Mouse (Mus musculus) heart, embryonic 14.5 days (tissue): ENCODE measurements at regions not wholly inside any gene's neighbourhood (a gene's known extent, or its start where the extent isn't known, plus 50 kb on each side); places are given as distances from the start of the nearest gene placed in this dataset.

Source experiments
- ATAC-seq: fragments of 200-750 bp; cut with Nextera tagmentation; 2 replicates; pipeline ENCODE4 v1.8.0; 2017; ENCODE audit warnings: low read depth, moderate TSS enrichment; ENCODE audit not compliant: insufficient number of reproducible peaks, insufficient read depth, low FRiP score
- H3K27ac ChIP-seq, 2 experiments: fragments of 200-500 bp in 1 of 2; fragments of 300-500 bp in 1 of 2; sonication (generic) in 1 of 2; replicated peaks in 1 of 2; 2 replicates each; pipeline ENCODE4 v1.5.1; 2012 to 2014; ENCODE audit warnings: low read depth in 2 of 2, low read length in 2 of 2, control low read depth in 1 of 2, mild to moderate bottlenecking in 1 of 2, mixed read lengths in 1 of 2; ENCODE audit not compliant: control insufficient read depth in 1 of 2, insufficient read depth in 1 of 2
- H3K27me3 ChIP-seq: fragments of 300-500 bp; sonication (generic); 2 replicates; pipeline ENCODE4 v1.6.1; 2014; ENCODE audit warnings: mild to moderate bottlenecking, low read length, control low read depth; ENCODE audit not compliant: control insufficient read depth, insufficient read depth
- H3K36me3 ChIP-seq: fragments of 300-500 bp; sonication (generic); 2 replicates; pipeline ENCODE4 v1.6.1; 2014; ENCODE audit warnings: mild to moderate bottlenecking, control low read depth, low read length, mixed read lengths; ENCODE audit not compliant: control insufficient read depth, insufficient read depth
- H3K4me1 ChIP-seq, 2 experiments: fragments of 200-500 bp in 1 of 2; fragments of 300-500 bp in 1 of 2; sonication (generic) in 1 of 2; 2 replicates each; pipeline ENCODE4 v1.6.1; 2012 to 2014; ENCODE audit warnings: low read length in 2 of 2, control low read depth in 1 of 2, mixed read lengths in 1 of 2; ENCODE audit not compliant: control insufficient read depth in 2 of 2, insufficient read depth in 2 of 2
- H3K4me2 ChIP-seq: fragments of 300-500 bp; sonication (generic); 2 replicates; pipeline ENCODE4 v1.6.1; 2014; ENCODE audit warnings: mild to moderate bottlenecking, low read length
- H3K4me3 ChIP-seq, 2 experiments: fragments of 200-500 bp in 1 of 2; fragments of 300-500 bp in 1 of 2; sonication (generic) in 1 of 2; 2 replicates each; pipeline ENCODE4 v1.5.1; 2012 to 2014; ENCODE audit warnings: low read length in 2 of 2, mild to moderate bottlenecking in 2 of 2, control low read depth in 1 of 2, low read depth in 1 of 2, moderate library complexity in 1 of 2; ENCODE audit not compliant: control insufficient read depth in 1 of 2, insufficient read depth in 1 of 2
- H3K9ac ChIP-seq: fragments of 300-500 bp; sonication (generic); 2 replicates; pipeline ENCODE4 v1.6.1; 2014; ENCODE audit warnings: mild to moderate bottlenecking, low read length
- H3K9me3 ChIP-seq: fragments of 300-500 bp; sonication (generic); 2 replicates; pipeline ENCODE4 v1.6.1; 2016; ENCODE audit warnings: low read length, control low read depth; ENCODE audit not compliant: control insufficient read depth
- WGBS: fragments of 180-500 bp; shearing (Covaris S2); extraction: QIAGEN DNeasy Blood & Tissue Kit; methylation state at CpG from one replicate; pipeline ENCODE4 v1.1.7; 2014; 5-methylcytosine and 5-hydroxymethylcytosine counted together

GRCm38 (mm10) chr4:46257061-46257795, 61.1 kb upstream of the Xpa start:
- Histone ChIP-seq H3K4me2 (no peak overlapping the region), H3K9me3 (no peaks in the 10 kb centered on the region), H3K4me1 (no peaks in the 10 kb centered on the region), H3K36me3 (no peaks in the 10 kb centered on the region), H3K4me3 (no peak overlapping the region), H3K9ac (no peak overlapping the region), H3K27me3 (no peaks in the 10 kb centered on the region), H3K27ac (no peak overlapping the region)
- 60% methylated on average over 12 of the region's 12 CpGs for WGBS
- ATAC-seq: no peak

- Histone ChIP-seq H3K27me3 (no peaks in the 10 kb centered on the region; the same call in 1 of the 2 replicates), H3K36me3 (no peaks in the 10 kb centered on the region), H3K27ac (no peak overlapping the region), H3K9ac (no peak overlapping the region), H3K4me3 (no peak overlapping the region), H3K4me1 (no peaks in the 10 kb centered on the region), H3K4me2 (no peak overlapping the region), H3K9me3 (no peaks in the 10 kb centered on the region)
- no peak for ATAC-seq
- WGBS: 59% methylated on average over 5 of the region's 5 CpGs
These were observed 62.7 kb upstream of the Xpa start for GRCm38 (mm10) chr4:46258774-46259173.

- WGBS: 49% methylated on average over 6 of the region's 6 CpGs
- Histone ChIP-seq H3K9ac (no peak overlapping the region), H3K27ac (no peak overlapping the region), H3K4me2 (no peak overlapping the region), H3K27me3 (no peaks in the 10 kb centered on the region; the same call in none of the 2 replicates), H3K9me3 (no peaks in the 10 kb centered on the region), H3K36me3 (no peaks in the 10 kb centered on the region), H3K4me3 (no peak overlapping the region), H3K4me1 (peaks cover 2 to 3% of the 10 kb centered on the region in 2 experiments; a peak in 1 of 4 replicates)
- no peak for ATAC-seq
These were observed 72.6 kb upstream of the Xpa start for GRCm38 (mm10) chr4:46268564-46269247.

DNA sequence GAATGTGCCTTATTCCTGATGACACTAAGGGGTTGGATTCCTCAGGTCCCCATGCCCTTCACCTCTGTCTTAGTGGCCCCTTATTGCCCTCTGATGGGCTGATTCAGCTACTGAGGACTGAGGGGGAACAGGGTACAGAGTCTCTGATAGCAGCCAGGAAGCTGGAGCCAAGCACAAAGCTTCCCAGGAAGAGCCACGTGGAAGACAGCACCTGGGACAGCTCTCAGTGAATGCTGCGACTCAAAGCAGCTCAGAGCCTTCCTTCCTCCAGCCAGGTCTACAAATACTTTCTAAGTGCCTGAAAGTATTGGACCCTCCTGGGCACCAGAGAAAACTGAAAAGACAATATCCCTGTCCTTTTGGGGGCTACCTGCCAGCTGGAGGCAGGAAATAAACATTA, 72.3 kb upstream of the Foxe1 start:
- H3K27me3 ChIP-seq: no peaks in the 10 kb centered on the region; the same call in 1 of the 2 replicates
- no peak overlapping the region for H3K4me3 ChIP-seq
- no peaks in the 10 kb centered on the region for H3K9me3 ChIP-seq
- H3K9ac ChIP-seq: no peak overlapping the region
- 3% methylated on average over 2 of the region's 2 CpGs for WGBS
- no peak overlapping the region for H3K27ac ChIP-seq
- peaks cover 2 to 3% of the 10 kb centered on the region in 2 experiments; a peak in 1 of 4 replicates for H3K4me1 ChIP-seq
- no peak for ATAC-seq
- no peak overlapping the region for H3K4me2 ChIP-seq
- H3K36me3 ChIP-seq: no peaks in the 10 kb centered on the region

DNA sequence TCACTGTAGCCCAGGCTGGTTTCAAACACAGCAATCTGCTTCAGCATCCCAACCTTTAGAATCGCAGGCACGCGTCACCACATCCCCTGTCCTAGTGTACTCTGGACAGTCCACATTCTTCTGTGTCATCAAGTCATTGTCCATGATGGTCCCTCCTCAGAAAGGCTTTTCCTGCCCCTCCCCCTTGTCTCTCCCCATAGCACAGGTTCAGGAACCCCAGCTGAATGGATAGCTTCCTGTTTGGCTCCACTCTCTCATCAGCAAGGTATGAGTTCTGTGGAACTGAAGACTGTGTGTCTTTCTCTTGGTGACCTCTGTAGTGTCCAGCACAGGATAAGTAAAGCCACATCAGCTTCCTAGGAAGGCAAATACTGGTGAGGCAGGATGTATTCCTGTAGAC, 67.6 kb upstream of the Foxe1 start:
- no peaks in the 10 kb centered on the region for H3K9me3 ChIP-seq
- no peak overlapping the region for H3K9ac ChIP-seq
- no peak overlapping the region for H3K4me3 ChIP-seq
- H3K27me3 ChIP-seq: no peaks in the 10 kb centered on the region; the same call in 1 of the 2 replicates
- no peaks in the 10 kb centered on the region for H3K36me3 ChIP-seq
- WGBS: 71% methylated on average over 3 of the region's 3 CpGs
- ATAC-seq: no peak
- peaks cover 6 to 7% of the 10 kb centered on the region in 2 experiments; a peak in 3 of 4 replicates for H3K4me1 ChIP-seq
- no peak overlapping the region for H3K27ac ChIP-seq
- H3K4me2 ChIP-seq: no peak overlapping the region

- whole genome bisulfite sequencing: 10% methylated on average over 19 of the region's 19 CpGs
- Histone ChIP-seq H3K9ac (no peak overlapping the region; the same call in 1 of the 2 replicates), H3K27ac (0 out of 4 replicates have a peak overlapping the region, but pooled peaks of 1 of the 2 experiments have one; percentile 14), H3K27me3 (no peaks in the 10 kb centered on the region; the same call in 1 of the 2 replicates), H3K36me3 (no peaks in the 10 kb centered on the region), H3K4me1 (peaks cover 6 to 7% of the 10 kb centered on the region in 2 experiments; a peak in 3 of 4 replicates), H3K4me2 (peak overlapping the region; percentile 26; the same call in 1 of the 2 replicates), H3K4me3 (no peak overlapping the region), H3K9me3 (no peaks in the 10 kb centered on the region)
- ATAC-seq: no peak
These were observed 66.4 kb upstream of the Foxe1 start for GRCm38 (mm10) chr4:46276851-46277581.

DNA sequence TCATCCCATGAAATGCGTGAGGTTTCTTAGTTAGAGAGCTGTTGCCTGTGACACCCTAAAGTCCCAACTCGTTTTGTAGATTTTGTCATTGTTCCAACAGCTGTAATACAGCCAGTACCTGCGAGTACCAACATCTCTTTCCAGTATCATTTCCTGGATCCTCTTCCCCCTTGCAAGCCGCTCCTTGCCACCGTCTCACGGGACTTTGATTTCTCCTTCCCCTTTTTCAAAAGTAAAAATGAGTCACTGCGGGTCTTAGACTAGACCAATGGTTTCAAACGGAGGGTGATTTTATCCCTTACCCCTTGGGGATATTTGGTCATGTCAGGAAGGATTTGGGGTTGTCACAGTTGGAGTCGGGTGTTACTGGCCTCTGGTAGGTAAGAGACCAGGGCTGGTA, 56.5 kb upstream of the Foxe1 start:
- Histone ChIP-seq H3K4me1 (peaks cover 0 to 2% of the 10 kb centered on the region in 2 experiments; a peak in 1 of 4 replicates), H3K9me3 (peaks cover 8% of the 10 kb centered on the region; the same call in 1 of the 2 replicates), H3K27ac (no peak overlapping the region), H3K9ac (no peak overlapping the region), H3K4me3 (no peak overlapping the region), H3K4me2 (no peak overlapping the region), H3K27me3 (0 out of 2 replicates have a peak, but pooled peaks cover 3% of the 10 kb centered on the region), H3K36me3 (no peaks in the 10 kb centered on the region)
- no peak for ATAC-seq
- 84% methylated on average over 9 of the region's 9 CpGs for WGBS
